Mouse (Mus musculus) right cerebral cortex, postnatal 25 days (tissue): ENCODE measurements at regions not wholly inside any gene's neighbourhood (a gene's known extent, or its start where the extent isn't known, plus 50 kb on each side); places are given as distances from the start of the nearest gene placed in this dataset.

Experiments used
- DNase-seq: peaks from one replicate; pipeline ENCODE4 v3.0.0; 2022

DNA sequence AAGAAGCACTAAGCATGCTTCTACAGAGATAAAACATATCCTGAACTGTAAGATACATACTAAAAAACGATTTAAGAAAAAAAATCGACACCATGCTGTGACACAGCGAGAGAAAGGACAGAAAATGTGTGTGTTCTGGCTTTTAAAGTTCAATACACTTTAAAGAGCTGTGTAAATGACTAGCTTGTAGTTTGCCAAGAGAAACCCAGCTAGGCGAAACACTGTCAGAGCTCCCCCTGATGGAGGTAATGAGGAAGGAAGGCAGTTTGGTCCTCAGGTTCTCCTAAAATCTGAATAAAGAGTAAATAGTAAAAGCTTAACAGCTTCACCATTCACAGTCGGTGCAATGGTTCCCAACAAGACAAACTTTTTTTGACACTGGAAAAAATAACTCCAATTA is 67.1 kb upstream of the Gabrg2 start:
- peak; percentile 45 for DNase-seq

DNA sequence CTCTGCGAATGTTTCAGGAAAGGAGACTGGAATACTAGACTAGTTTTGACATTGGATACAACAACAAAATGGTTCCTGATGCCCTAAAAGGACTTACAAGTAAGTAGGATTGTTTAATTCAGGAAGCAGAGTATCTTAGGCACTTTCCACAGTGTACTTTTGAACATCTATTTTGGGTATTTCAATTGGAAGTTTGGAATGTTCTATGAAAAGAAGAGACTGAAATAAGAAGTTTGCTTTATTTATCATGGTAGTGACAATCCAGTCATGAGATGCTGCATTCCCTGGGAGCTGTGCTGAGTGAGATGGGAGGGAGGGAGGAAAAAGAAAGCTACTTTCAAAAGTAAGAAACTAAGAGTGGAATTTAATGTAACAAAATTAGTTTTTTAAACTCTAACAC is 50.9 kb upstream of the Gabrg2 start:
- DNase-seq: no peak
